Mouse (Mus musculus) G1E (cell line): ENCODE results near the gene Orai1.

Source experiments
- CTCF ChIP-seq: IDR thresholded peaks from 2 replicates; pipeline ENCODE4 v1.5.1; 2012; ENCODE audit warnings: low read depth, low read length, inconsistent platforms, mixed read lengths
- GATA1 ChIP-seq: IDR thresholded peaks from 2 replicates; pipeline ENCODE4 v1.6.1; 2012; ENCODE audit warnings: borderline replicate concordance, low read length, inconsistent platforms, mixed read lengths
- GATA2 ChIP-seq: IDR thresholded peaks from 2 replicates; pipeline ENCODE4 v1.6.1; 2012; ENCODE audit warnings: low read depth, low read length, inconsistent platforms, borderline replicate concordance
- POLR2AphosphoS5 ChIP-seq: IDR thresholded peaks from 2 replicates; pipeline ENCODE4 v1.6.1; 2012; ENCODE audit warnings: low read depth, low read length, inconsistent platforms; ENCODE audit not compliant: insufficient replicate concordance
- TAL1 ChIP-seq: conservative IDR thresholded peaks from 2 replicates; pipeline ENCODE4 v1.6.1; 2012; ENCODE audit warnings: low read depth, low read length, inconsistent platforms, mixed read lengths

GRCm38 (mm10) chr5:123011705-123012104 lies 3.2 kb upstream of the Orai1 start:
- TF ChIP-seq CTCF (no peak), GATA1 (no peak), POLR2AphosphoS5 (no peak), TAL1 (no peak), GATA2 (no peak)
